Mouse (Mus musculus): ENCODE data around the gene Pde4b.

Gene Pde4b

GRCm38 (mm10) chr4:102398512-102398911 lies 311.2 kb downstream of the Pde4b start:
- no peak for DNase-seq (ENCODE audit: low spot score in 2 of 2)

- DNase-seq (ENCODE audit: low spot score in 2 of 2), result no peak
These were observed 319.5 kb downstream of the Pde4b start for GRCm38 (mm10) chr4:102406848-102407247.

GRCm38 (mm10) chr4:102408132-102408531 lies 320.8 kb downstream of the Pde4b start:
- no peak for DNase-seq (ENCODE audit: low spot score in 2 of 2)

GRCm38 (mm10) chr4:102408938-102409337 lies 321.6 kb downstream of the Pde4b start:
- no peak for DNase-seq (ENCODE audit: low spot score in 2 of 2)

- no peak for DNase-seq (ENCODE audit: low spot score in 2 of 2)
These were observed 325.8 kb downstream of the Pde4b start for GRCm38 (mm10) chr4:102413101-102413500.

- DNase-seq (ENCODE audit: low spot score in 2 of 2), result no peak
These were observed 326.5 kb downstream of the Pde4b start for GRCm38 (mm10) chr4:102413794-102414193.

- DNase-seq (ENCODE audit: low spot score in 2 of 2), result no peak
These were observed 327.3 kb downstream of the Pde4b start for GRCm38 (mm10) chr4:102414610-102415009.

GRCm38 (mm10) chr4:102420794-102421397 lies 333.6 kb downstream of the Pde4b start:
- no peak for DNase-seq (ENCODE audit: low spot score in 2 of 2)

GRCm38 (mm10) chr4:102421398-102421859 lies 334.1 kb downstream of the Pde4b start:
- no peak for DNase-seq (ENCODE audit: low spot score in 2 of 2)

- no peak for DNase-seq (ENCODE audit: low spot score in 2 of 2)
These were observed 336.8 kb downstream of the Pde4b start for GRCm38 (mm10) chr4:102424104-102424503.

GRCm38 (mm10) chr4:102425422-102425821 lies 338.1 kb downstream of the Pde4b start:
- DNase-seq (ENCODE audit: low spot score in 2 of 2), result no peak

GRCm38 (mm10) chr4:102429730-102430341 lies 342.5 kb downstream of the Pde4b start:
- no peak for DNase-seq (ENCODE audit: low spot score in 2 of 2)

- DNase-seq (ENCODE audit: low spot score in 2 of 2), result no peak
These were observed 344.9 kb downstream of the Pde4b start for GRCm38 (mm10) chr4:102432040-102432782.

GRCm38 (mm10) chr4:102439401-102440118 lies 352.2 kb downstream of the Pde4b start:
- DNase-seq (ENCODE audit: low spot score in 2 of 2), result no peak

- DNase-seq (ENCODE audit: low spot score in 2 of 2), result no peak
These were observed 352.8 kb downstream of the Pde4b start for GRCm38 (mm10) chr4:102440119-102440481.

GRCm38 (mm10) chr4:102443533-102443932 lies 356.2 kb downstream of the Pde4b start:
- DNase-seq (ENCODE audit: low spot score in 2 of 2), result no peak

GRCm38 (mm10) chr4:102444501-102444900 lies 357.2 kb downstream of the Pde4b start:
- no peak for DNase-seq (ENCODE audit: low spot score in 2 of 2)

GRCm38 (mm10) chr4:102446160-102446945 lies 359.0 kb downstream of the Pde4b start:
- no peak for DNase-seq (ENCODE audit: low spot score in 2 of 2)

- DNase-seq (ENCODE audit: low spot score in 2 of 2), result no peak
These were observed 369.1 kb downstream of the Pde4b start for GRCm38 (mm10) chr4:102456426-102456825.

- no peak for DNase-seq (ENCODE audit: low spot score in 2 of 2)
These were observed 372.1 kb downstream of the Pde4b start for GRCm38 (mm10) chr4:102459216-102459999.

- DNase-seq (ENCODE audit: low spot score in 2 of 2), result no peak
These were observed 390.8 kb downstream of the Pde4b start for GRCm38 (mm10) chr4:102478104-102478503.

Measured in spleen, postnatal 14 days (tissue).